Mouse (Mus musculus): Measurements from ENCODE around the gene 1700029I15Rik. TPM values are rescaled to one million over a fixed set of nuclear protein-coding genes. Genes with fewer than 3 reads are reported as not detected.

Gene 1700029I15Rik
- total RNA-seq, 2 experiments from 2014 or later, result 2.9 to 4.0 TPM

GRCm38 (mm10) chr2:92371971-92372690 lies 10.2 kb upstream of the 1700029I15Rik start:
- intact Hi-C loops (cut with DNase I), result loop anchor here (10.0 kb wide), 1 partner anchor 387 kb away; no protein-coding TSS in a partner anchor

GRCm38 (mm10) chr2:92372767-92373436 lies 9.4 kb upstream of the 1700029I15Rik start:
- no peak for DNase-seq (ENCODE audit: low spot score in 2 of 2)
- intact Hi-C loops (cut with DNase I), result loop anchor here (10.0 kb wide), 1 partner anchor 388 kb away; no protein-coding TSS in a partner anchor

More at GRCm38 (mm10) chr2:92371971-92372690, 10.2 kb upstream of the 1700029I15Rik start:
- no peak for DNase-seq (ENCODE audit: low spot score in 2 of 2)

GRCm38 (mm10) chr2:92373437-92373813 lies 8.9 kb upstream of the 1700029I15Rik start:
- no peak for DNase-seq (ENCODE audit: low spot score in 2 of 2)

GRCm38 (mm10) chr2:92374514-92374913 lies 7.8 kb upstream of the 1700029I15Rik start, which contains the start of the genes Pex16 and Large2:
Pex16 (plus strand) TSS chr2:92374676.
Large2 (minus strand) TSS chr2:92374869.
- DNase-seq (ENCODE audit: low spot score in 2 of 2), result peak; percentile 62 to 65
- intact Hi-C loops (cut with DNase I), result loop anchor here (10.0 kb wide), 1 partner anchor 390 kb away; no protein-coding TSS in a partner anchor

More at GRCm38 (mm10) chr2:92373437-92373813, 8.9 kb upstream of the 1700029I15Rik start:
- intact Hi-C loops (cut with DNase I), result loop anchor here (10.0 kb wide), 1 partner anchor 389 kb away; no protein-coding TSS in a partner anchor

GRCm38 (mm10) chr2:92375099-92375623 lies 7.2 kb upstream of the 1700029I15Rik start:
- intact Hi-C loops (cut with DNase I), result loop anchor here (10.0 kb wide), 1 partner anchor 390 kb away; no protein-coding TSS in a partner anchor
- peak; percentile 94 to 98 for DNase-seq (ENCODE audit: low spot score in 2 of 2)

- intact Hi-C loops (cut with DNase I), result loop anchor here (10.0 kb wide), 1 partner anchor 391 kb away; no protein-coding TSS in a partner anchor
- no peak for DNase-seq (ENCODE audit: low spot score in 2 of 2)
Observed at GRCm38 (mm10) chr2:92375788-92376187, 6.5 kb upstream of the 1700029I15Rik start.

GRCm38 (mm10) chr2:92376300-92376699 lies 6.0 kb upstream of the 1700029I15Rik start:
- intact Hi-C loops (cut with DNase I), result loop anchor here (10.0 kb wide), 1 partner anchor 391 kb away; no protein-coding TSS in a partner anchor
- no peak for DNase-seq (ENCODE audit: low spot score in 2 of 2)

- intact Hi-C loops (cut with DNase I), result loop anchor here (10.0 kb wide), 1 partner anchor 393 kb away; no protein-coding TSS in a partner anchor
- no peak for DNase-seq (ENCODE audit: low spot score in 2 of 2)
Observed at GRCm38 (mm10) chr2:92377320-92377719, 5.0 kb upstream of the 1700029I15Rik start.

GRCm38 (mm10) chr2:92379783-92380494 lies 2.4 kb upstream of the 1700029I15Rik start:
- DNase-seq (ENCODE audit: low spot score in 2 of 2), result no peak
- intact Hi-C loops (cut with DNase I), result loop anchor here (10.0 kb wide), 1 partner anchor 395 kb away; no protein-coding TSS in a partner anchor

- intact Hi-C loops (cut with DNase I), result no loop called here
Observed at GRCm38 (mm10) chr2:92380495-92381050, 1.8 kb upstream of the 1700029I15Rik start.

GRCm38 (mm10) chr2:92381161-92381560 lies 1.2 kb upstream of the 1700029I15Rik start:
- no peak for DNase-seq (ENCODE audit: low spot score in 2 of 2)
- intact Hi-C loops (cut with DNase I), result no loop called here

More at GRCm38 (mm10) chr2:92380495-92381050, 1.8 kb upstream of the 1700029I15Rik start:
- DNase-seq (ENCODE audit: low spot score in 2 of 2), result no peak

GRCm38 (mm10) chr2:92382759-92383158 lies 421 bp downstream of the 1700029I15Rik start:
- intact Hi-C loops (cut with DNase I), result no loop called here
- DNase-seq (ENCODE audit: low spot score in 2 of 2), result no peak

GRCm38 (mm10) chr2:92384101-92384500 lies 1.8 kb downstream of the 1700029I15Rik start:
- intact Hi-C loops (cut with DNase I), result no loop called here
- DNase-seq (ENCODE audit: low spot score in 2 of 2), result no peak

- intact Hi-C loops (cut with DNase I), result no loop called here
- DNase-seq (ENCODE audit: low spot score in 2 of 2), result no peak
Observed at GRCm38 (mm10) chr2:92385113-92386051, 3.0 kb downstream of the 1700029I15Rik start.

- intact Hi-C loops (cut with DNase I), result no loop called here
- DNase-seq (ENCODE audit: low spot score in 2 of 2), result no peak
Observed at GRCm38 (mm10) chr2:92386821-92387570, 4.7 kb downstream of the 1700029I15Rik start.

- no peak for DNase-seq (ENCODE audit: low spot score in 2 of 2)
- intact Hi-C loops (cut with DNase I), result no loop called here
Observed at GRCm38 (mm10) chr2:92387646-92388045, 5.3 kb downstream of the 1700029I15Rik start.

GRCm38 (mm10) chr2:92388081-92388517 lies 5.8 kb downstream of the 1700029I15Rik start:
- DNase-seq (ENCODE audit: low spot score in 2 of 2), result no peak
- intact Hi-C loops (cut with DNase I), result no loop called here
